Mouse (Mus musculus) liver, postnatal 0 days (tissue): ENCODE measurements around the gene Sap30.

Experiments
- CTCF ChIP-seq: sonication (generic); IDR thresholded peaks from 2 replicates; pipeline ENCODE4 v1.5.1; 2016; ENCODE audit warnings: antibody characterized with exemption, low read depth
- EP300 ChIP-seq: IDR thresholded peaks from 2 replicates; pipeline ENCODE4 v1.6.1; 2016; ENCODE audit warnings: antibody characterized with exemption, low read depth, mild to moderate bottlenecking

GRCm38 (mm10) chr8:57520186-57520786, 32.6 kb upstream of the Sap30 start:
- no peak for TF ChIP-seq CTCF
- peak; percentile 83 for TF ChIP-seq EP300
